Mouse (Mus musculus) CH12.LX (cell line): ENCODE data around the gene Lancl3. TPM values are rescaled to one million over a fixed set of nuclear protein-coding genes. Genes with fewer than 3 reads are reported as not detected.

Experiments
- DNase-seq: peaks from one replicate; pipeline ENCODE4 v3.0.0-alpha.2; 2013; ENCODE audit errors: extremely low read depth
- H3K27ac ChIP-seq: 2 replicates; pipeline ENCODE4 v1.5.1; 2012; ENCODE audit warnings: low read depth, mild to moderate bottlenecking, control low read depth, moderate library complexity; ENCODE audit not compliant: insufficient read depth
- H3K27me3 ChIP-seq: replicated peaks from 2 replicates; pipeline ENCODE3; 2012; ENCODE audit warnings: inconsistent platforms
- H3K36me3 ChIP-seq, 2 experiments: replicated peaks in 1 of 2; 2 replicates each; pipeline versions ENCODE3 to v1.6.1; 2012; ENCODE audit warnings: inconsistent platforms in 1 of 2, low read length in 1 of 2, mild to moderate bottlenecking in 1 of 2, mixed read lengths in 1 of 2, moderate library complexity in 1 of 2; ENCODE audit not compliant: control insufficient read depth in 1 of 2, insufficient read depth in 1 of 2
- H3K4me1 ChIP-seq, 2 experiments: 2 replicates each; pipeline ENCODE4 v1.6.1; 2012; ENCODE audit warnings: inconsistent platforms in 1 of 2, moderate library complexity in 1 of 2; ENCODE audit not compliant: insufficient read depth in 2 of 2, control insufficient read depth in 1 of 2
- H3K4me2 ChIP-seq: 2 replicates; pipeline ENCODE4 v1.6.1; 2012; ENCODE audit warnings: low read depth, mild to moderate bottlenecking, control low read depth; ENCODE audit not compliant: poor library complexity, insufficient read depth, severe bottlenecking
- H3K4me3 ChIP-seq, 3 experiments: fragments of 150-350 bp in 1 of 3; sonication (generic) in 1 of 3; replicated peaks in 1 of 3; 2 replicates each; pipeline versions ENCODE3 to v1.5.1; 2011 to 2012; ENCODE audit warnings: low read depth in 2 of 3, low read length in 2 of 3, mild to moderate bottlenecking in 2 of 3, moderate library complexity in 2 of 3, control low read depth in 1 of 3, improper control_type of control experiment in 1 of 3, inconsistent platforms in 1 of 3, mixed read lengths in 1 of 3; ENCODE audit not compliant: poor library complexity in 1 of 3
- H3K79me2 ChIP-seq: replicated peaks from 2 replicates; pipeline ENCODE4 v1.6.1; 2012; ENCODE audit warnings: mild to moderate bottlenecking, moderate library complexity; ENCODE audit not compliant: control insufficient read depth, poor library complexity, insufficient read depth, severe bottlenecking; ENCODE audit errors: extremely low read depth
- H3K9ac ChIP-seq: 2 replicates; pipeline ENCODE4 v1.6.1; 2012; ENCODE audit warnings: low read depth, mild to moderate bottlenecking, control low read depth, moderate library complexity; ENCODE audit not compliant: insufficient read depth
- H3K9me3 ChIP-seq: replicated peaks from 2 replicates; pipeline ENCODE3; 2012; ENCODE audit warnings: low read length, inconsistent platforms, mixed read lengths
- BHLHE40 ChIP-seq: IDR thresholded peaks from 2 replicates; pipeline ENCODE4 v1.6.1; 2011; ENCODE audit warnings: mild to moderate bottlenecking, low read depth, low read length, improper control_type of control experiment
- EP300 ChIP-seq: IDR thresholded peaks from 2 replicates; pipeline ENCODE4 v1.6.1; 2011; ENCODE audit warnings: low read length, improper control_type of control experiment
- ETS1 ChIP-seq: conservative IDR thresholded peaks from 2 replicates; pipeline ENCODE4 v1.6.1; 2012; ENCODE audit warnings: low read depth, mild to moderate bottlenecking, inconsistent platforms, low read length, improper control_type of control experiment, moderate library complexity
- HCFC1 ChIP-seq: IDR thresholded peaks from 2 replicates; pipeline ENCODE4 v1.6.1; 2012; ENCODE audit warnings: low read depth, mild to moderate bottlenecking, inconsistent platforms, low read length, improper control_type of control experiment
- JUN ChIP-seq: IDR thresholded peaks from 2 replicates; pipeline ENCODE4 v1.6.1; 2011; ENCODE audit warnings: low read depth, mild to moderate bottlenecking, low read length, improper control_type of control experiment, moderate library complexity; ENCODE audit not compliant: insufficient read depth
- JUND ChIP-seq: conservative IDR thresholded peaks from 2 replicates; pipeline ENCODE4 v1.6.1; 2011; ENCODE audit warnings: low read depth, low read length, improper control_type of control experiment
- MAX ChIP-seq: IDR thresholded peaks from 2 replicates; pipeline ENCODE4 v1.6.1; 2011; ENCODE audit warnings: low read length, improper control_type of control experiment
- MEF2A ChIP-seq: IDR thresholded peaks from 2 replicates; pipeline ENCODE4 v1.6.1; 2014; ENCODE audit warnings: low read depth, mild to moderate bottlenecking, inconsistent platforms, low read length, improper control_type of control experiment, borderline replicate concordance
- MXI1 ChIP-seq: IDR thresholded peaks from 2 replicates; pipeline ENCODE4 v1.6.1; 2011; ENCODE audit warnings: mild to moderate bottlenecking, low read depth, low read length, improper control_type of control experiment
- MYC ChIP-seq: IDR thresholded peaks from 2 replicates; pipeline ENCODE4 v1.6.1; 2011; ENCODE audit warnings: low read depth, mild to moderate bottlenecking, improper control_type of control experiment, low read length
- NELFE ChIP-seq: IDR thresholded peaks from 2 replicates; pipeline ENCODE4 v1.6.1; 2011; ENCODE audit warnings: low read depth, low read length, improper control_type of control experiment
- NRF1 ChIP-seq: IDR thresholded peaks from 2 replicates; pipeline ENCODE4 v1.6.1; 2014; ENCODE audit warnings: low read depth, mild to moderate bottlenecking, inconsistent platforms, low read length, improper control_type of control experiment, moderate library complexity
- POLR2A ChIP-seq: IDR thresholded peaks from 2 replicates; pipeline ENCODE4 v1.6.1; 2011; ENCODE audit warnings: low read depth, mild to moderate bottlenecking, improper control_type of control experiment, low read length
- RCOR1 ChIP-seq: conservative IDR thresholded peaks from 2 replicates; pipeline ENCODE4 v1.6.1; 2012; ENCODE audit warnings: low read depth, mild to moderate bottlenecking, inconsistent platforms, low read length, improper control_type of control experiment
- TBP ChIP-seq: conservative IDR thresholded peaks from 2 replicates; pipeline ENCODE4 v1.6.1; 2011; ENCODE audit warnings: low read depth, low read length, improper control_type of control experiment
- UBTF ChIP-seq: IDR thresholded peaks from 2 replicates; pipeline ENCODE4 v1.6.1; 2012; ENCODE audit warnings: low read depth, mild to moderate bottlenecking, inconsistent platforms, low read length, improper control_type of control experiment, moderate library complexity
- USF1 ChIP-seq: IDR thresholded peaks from 2 replicates; pipeline ENCODE4 v1.6.1; 2014; ENCODE audit warnings: low read depth, mild to moderate bottlenecking, inconsistent platforms, low read length, improper control_type of control experiment
- USF2 ChIP-seq: conservative IDR thresholded peaks from 2 replicates; pipeline ENCODE4 v1.6.1; 2011; ENCODE audit warnings: low read depth, low read length, improper control_type of control experiment
- ZKSCAN1 ChIP-seq: IDR thresholded peaks from 2 replicates; pipeline ENCODE4 v1.6.1; 2012; ENCODE audit warnings: low read depth, inconsistent platforms, low read length, improper control_type of control experiment, borderline replicate concordance
- ZMIZ1 ChIP-seq: IDR thresholded peaks from 2 replicates; pipeline ENCODE4 v1.6.1; 2012; ENCODE audit warnings: low read depth, mild to moderate bottlenecking, inconsistent platforms, low read length, improper control_type of control experiment
- ZNF384 ChIP-seq: IDR thresholded peaks from 2 replicates; pipeline ENCODE4 v1.6.1; 2012; ENCODE audit warnings: low read depth, low read length, improper control_type of control experiment, inconsistent platforms
- dilution Hi-C: fragments of 300-500 bp; cut with MboI; formaldehyde crosslinking; loops from 2 replicates; pipeline ENCODE4 v1.14.3; 2020; ENCODE audit warnings: low sequenced_read_pairs; ENCODE audit not compliant: extremely low pct_unique_long_range_greater_than_20kb, extremely low pct_ligation_motif_present
- in situ Hi-C: fragments of 300-500 bp; cut with MboI; formaldehyde crosslinking; loops from 3 replicates; pipeline ENCODE4 v1.14.3; 2019; ENCODE audit warnings: low sequenced_read_pairs, low pct_ligation_motif_present, low pct_unique_long_range_greater_than_20kb, mixed read lengths
- polyA plus RNA-seq: library from polyadenylated mRNA; unstranded; fragments of >175 nt; gene quantifications from 2 replicates; pipeline ENCODE4 v1.2.1, GENCODE M21; 2012; ENCODE audit warnings: low read depth; ENCODE audit not compliant: insufficient read length
- total RNA-seq, 2 experiments: library from RNA; depleted of rRNA; stranded (reverse); fragments of 300-350 nt in 1 of 2; fragments of >200 nt in 1 of 2; gene quantifications; 2 replicates each; pipeline ENCODE4 v1.2.3; 2012 to 2014

The Lancl3 gene
- total and polyA plus RNA-seq, 3 experiments, result 0.07 TPM; not detected in 2

DNA sequence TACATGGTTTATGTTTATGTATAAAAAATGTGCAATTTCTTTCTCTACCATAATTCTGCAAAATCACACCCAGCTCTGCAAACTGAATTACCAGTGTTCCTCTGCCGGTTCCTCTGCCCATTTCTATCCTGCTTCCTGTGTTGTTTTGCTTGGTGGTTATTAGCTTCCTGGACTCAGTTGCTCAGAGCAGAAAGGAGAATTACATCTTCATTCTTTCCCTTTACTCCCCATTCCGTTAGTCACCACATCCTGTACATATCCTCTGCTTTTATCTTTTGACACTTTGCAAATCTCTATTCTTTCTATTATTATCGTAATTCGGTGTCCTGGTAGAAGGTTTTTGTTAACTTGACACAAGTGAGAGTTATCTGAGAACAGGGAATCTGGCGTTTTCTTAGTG, 18.1 kb upstream of the Lancl3 start:
- Histone ChIP-seq H3K27me3 (no peaks in the 10 kb centered on the region), H3K9me3 (no peaks in the 10 kb centered on the region), H3K36me3 (no peaks in the 10 kb centered on the region), H3K4me2 (no peak overlapping the region), H3K4me3 (no peak overlapping the region), H3K79me2 (no peaks in the 10 kb centered on the region), H3K9ac (no peak overlapping the region), H3K4me1 (no peaks in the 10 kb centered on the region), H3K27ac (no peak overlapping the region)
- dilution Hi-C loops (no loop called here), in situ Hi-C loops (no loop called here)
- no peak for DNase-seq
- TF ChIP-seq BHLHE40 (no peak), MEF2A (no peak), NRF1 (no peak), JUN (no peak), MYC (no peak), RCOR1 (no peak), ZKSCAN1 (no peak), HCFC1 (no peak), USF1 (no peak), ZNF384 (no peak), TBP (no peak), ZMIZ1 (no peak), USF2 (no peak), NELFE (no peak), JUND (no peak)

DNA sequence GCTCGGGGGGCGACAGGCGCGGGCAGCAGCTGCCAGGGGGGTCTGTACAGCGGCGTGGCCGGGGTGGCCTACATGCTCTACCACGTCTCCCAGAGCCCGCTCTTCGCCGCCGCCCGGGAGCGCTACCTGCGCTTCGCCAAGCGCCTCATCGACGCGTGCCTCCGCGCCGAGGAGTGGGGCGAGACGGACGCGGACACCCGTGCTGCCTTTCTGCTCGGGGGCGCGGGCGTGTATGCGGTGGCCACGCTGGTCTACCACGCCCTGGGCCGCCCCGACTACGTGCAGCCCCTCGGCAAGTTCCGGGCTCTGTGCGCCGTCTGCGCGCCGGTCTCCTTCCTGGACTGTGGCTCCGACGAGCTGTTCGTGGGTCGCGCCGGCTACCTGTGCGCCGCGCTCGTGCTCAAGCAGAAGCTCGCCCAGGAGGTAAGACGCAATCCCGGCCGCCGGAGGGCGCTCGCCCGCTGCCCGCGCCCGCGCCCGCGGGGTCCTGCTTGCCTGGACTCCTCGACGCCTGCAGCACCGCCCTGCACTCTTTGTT, 747 bp downstream of the Lancl3 start:
- Histone ChIP-seq H3K9ac (no peak overlapping the region), H3K9me3 (peaks cover 2% of the 10 kb centered on the region), H3K36me3 (no peaks in the 10 kb centered on the region), H3K4me3 (no peak overlapping the region), H3K4me2 (no peak overlapping the region), H3K4me1 (no peaks in the 10 kb centered on the region), H3K79me2 (no peaks in the 10 kb centered on the region), H3K27ac (no peak overlapping the region), H3K27me3 (no peaks in the 10 kb centered on the region)
- in situ Hi-C loops (no loop called here), dilution Hi-C loops (no loop called here)
- no peak for DNase-seq
- no peak for TF ChIP-seq ZNF384
- TF ChIP-seq ZMIZ1, result no peak
- no peak for TF ChIP-seq UBTF
- no peak for TF ChIP-seq MXI1
- no peak for TF ChIP-seq JUND
- no peak for TF ChIP-seq EP300
- TF ChIP-seq POLR2A, result no peak
- TF ChIP-seq MAX, result no peak
- no peak for TF ChIP-seq ETS1
- TF ChIP-seq USF1, result no peak
- TF ChIP-seq TBP, result no peak
- TF ChIP-seq, all 38 proteins: peak for 0
